Mouse (Mus musculus) forebrain, embryonic 13.5 days (tissue): ENCODE measurements around the gene Pdcd1lg2. TPM values are rescaled to one million over a fixed set of nuclear protein-coding genes. Genes with fewer than 3 reads are reported as not detected.

Source experiments
- ATAC-seq: fragments of 200-750 bp; cut with Nextera tagmentation; 2 replicates; pipeline ENCODE4 v1.8.0; 2017
- H3K27ac ChIP-seq: fragments of 300-500 bp; sonication (generic); 2 replicates; pipeline ENCODE4 v1.5.1; 2015; ENCODE audit warnings: inconsistent platforms, mild to moderate bottlenecking, moderate library complexity
- H3K27me3 ChIP-seq: fragments of 300-500 bp; sonication (generic); 2 replicates; pipeline ENCODE4 v1.6.1; 2015; ENCODE audit warnings: mild to moderate bottlenecking, inconsistent platforms
- H3K36me3 ChIP-seq: fragments of 300-500 bp; sonication (generic); 2 replicates; pipeline ENCODE4 v1.6.1; 2015; ENCODE audit warnings: mild to moderate bottlenecking, inconsistent platforms; ENCODE audit not compliant: poor library complexity, severe bottlenecking
- H3K4me1 ChIP-seq: fragments of 300-500 bp; sonication (generic); 2 replicates; pipeline ENCODE4 v1.6.1; 2015; ENCODE audit warnings: inconsistent platforms
- H3K4me2 ChIP-seq: fragments of 300-500 bp; sonication (generic); 2 replicates; pipeline ENCODE4 v1.6.1; 2015; ENCODE audit warnings: inconsistent platforms, mild to moderate bottlenecking, moderate library complexity
- H3K4me3 ChIP-seq: fragments of 300-500 bp; sonication (generic); 2 replicates; pipeline ENCODE4 v1.5.1; 2015; ENCODE audit warnings: mild to moderate bottlenecking, inconsistent platforms
- H3K9ac ChIP-seq: fragments of 300-500 bp; sonication (generic); 2 replicates; pipeline ENCODE4 v1.6.1; 2015; ENCODE audit warnings: mild to moderate bottlenecking, inconsistent platforms
- H3K9me3 ChIP-seq: fragments of 300-500 bp; sonication (generic); replicated peaks from 2 replicates; pipeline ENCODE4 v1.6.1; 2016; ENCODE audit warnings: inconsistent platforms
- WGBS: fragments of 180-500 bp; shearing (Covaris S2); methylation state at CpG from one replicate; pipeline ENCODE4 v1.1.7; 2015; 5-methylcytosine and 5-hydroxymethylcytosine counted together
- polyA plus RNA-seq: library from polyadenylated mRNA; unstranded; fragments of >200 nt; fragmentation: Nextera tagmentation; extraction: Ambion mirVana; gene quantifications from 2 replicates; pipeline ENCODE4 v1.2.1, GENCODE M21; 2015

The Pdcd1lg2 gene
- polyA plus RNA-seq, 1 experiment from 2014 or later, result not detected

DNA sequence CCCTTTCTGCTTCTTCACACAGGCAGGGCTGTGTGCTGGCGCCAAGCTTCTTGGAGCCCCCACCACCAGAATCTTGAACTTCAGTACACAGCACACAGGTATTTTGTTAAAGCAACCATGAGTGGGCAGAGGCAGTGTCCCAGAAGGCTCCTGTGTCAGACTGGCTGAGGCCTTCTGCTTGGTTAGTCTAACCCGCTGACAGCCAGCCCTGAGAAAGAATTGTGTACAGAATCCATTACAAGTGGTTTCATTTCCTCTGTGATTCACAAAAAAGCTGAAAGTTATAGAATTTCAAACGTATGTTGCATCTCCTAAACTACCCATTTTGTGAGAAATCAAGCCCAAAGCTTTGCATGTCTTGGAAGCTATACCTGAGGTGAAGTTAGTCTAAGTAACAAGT, 19.8 kb downstream of the Pdcd1lg2 start:
- Histone ChIP-seq H3K9ac (no peak overlapping the region), H3K9me3 (no peaks in the 10 kb centered on the region), H3K27me3 (no peaks in the 10 kb centered on the region), H3K27ac (no peak overlapping the region), H3K36me3 (no peaks in the 10 kb centered on the region), H3K4me1 (no peaks in the 10 kb centered on the region), H3K4me3 (no peak overlapping the region), H3K4me2 (no peak overlapping the region)
- no peak for ATAC-seq
- WGBS, result 90% methylated on average over 3 of the region's 3 CpGs

- H3K4me1 ChIP-seq, result no peaks in the 10 kb centered on the region
- H3K36me3 ChIP-seq, result no peaks in the 10 kb centered on the region
- no peaks in the 10 kb centered on the region for H3K27me3 ChIP-seq
- H3K27ac ChIP-seq, result no peak overlapping the region
- H3K9me3 ChIP-seq, result no peaks in the 10 kb centered on the region
- ATAC-seq, result no peak
- no peak overlapping the region for H3K4me2 ChIP-seq
- H3K9ac ChIP-seq, result no peak overlapping the region
- no peak overlapping the region for H3K4me3 ChIP-seq
- 79% methylated on average over 3 of the region's 3 CpGs for WGBS
These were observed 20.2 kb downstream of the Pdcd1lg2 start for GRCm38 (mm10) chr19:29430953-29431352.

GRCm38 (mm10) chr19:29436793-29437479, 26.2 kb downstream of the Pdcd1lg2 start:
- H3K9ac ChIP-seq, result no peak overlapping the region
- ATAC-seq, result no peak
- H3K4me1 ChIP-seq, result no peaks in the 10 kb centered on the region
- WGBS, result 87% methylated on average over 18 of the region's 18 CpGs
- no peaks in the 10 kb centered on the region for H3K27me3 ChIP-seq
- H3K4me3 ChIP-seq, result no peak overlapping the region
- no peak overlapping the region for H3K27ac ChIP-seq
- H3K4me2 ChIP-seq, result no peak overlapping the region
- no peaks in the 10 kb centered on the region for H3K36me3 ChIP-seq
- H3K9me3 ChIP-seq, result no peaks in the 10 kb centered on the region

- 90% methylated on average over 1 of the region's 1 CpGs for WGBS
- no peaks in the 10 kb centered on the region for H3K27me3 ChIP-seq
- no peak for ATAC-seq
These were observed 27.1 kb downstream of the Pdcd1lg2 start for GRCm38 (mm10) chr19:29437849-29438248.

DNA sequence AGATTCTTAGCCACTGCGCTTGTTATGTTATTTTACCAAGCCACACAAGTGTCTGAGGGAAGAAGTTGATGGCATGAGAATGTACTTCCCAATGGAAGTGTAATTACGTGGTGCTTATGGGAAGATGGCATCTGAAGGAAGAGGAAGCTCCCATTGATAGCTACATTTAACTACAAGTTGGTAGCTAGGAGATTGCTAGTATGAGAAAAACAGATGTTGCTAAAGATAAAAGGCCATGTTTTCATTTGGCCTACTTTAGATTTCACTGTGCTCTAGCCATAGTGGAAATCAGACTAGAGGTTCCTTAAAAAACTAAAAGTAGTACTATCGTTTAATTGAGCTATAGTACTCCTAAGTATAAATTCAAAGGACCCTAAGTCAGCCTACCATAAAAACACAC, 28.5 kb downstream of the Pdcd1lg2 start:
- WGBS, result 86% methylated on average over 3 of the region's 3 CpGs
- no peaks in the 10 kb centered on the region for H3K36me3 ChIP-seq
- no peak overlapping the region for H3K27ac ChIP-seq
- H3K27me3 ChIP-seq, result no peaks in the 10 kb centered on the region
- H3K4me3 ChIP-seq, result no peak overlapping the region
- no peak for ATAC-seq
- no peak overlapping the region for H3K4me2 ChIP-seq
- H3K9ac ChIP-seq, result no peak overlapping the region
- no peaks in the 10 kb centered on the region for H3K4me1 ChIP-seq
- H3K9me3 ChIP-seq, result no peaks in the 10 kb centered on the region

More at GRCm38 (mm10) chr19:29437849-29438248, 27.1 kb downstream of the Pdcd1lg2 start:
- Histone ChIP-seq H3K4me2 (no peak overlapping the region), H3K9ac (no peak overlapping the region), H3K36me3 (no peaks in the 10 kb centered on the region), H3K27ac (no peak overlapping the region), H3K9me3 (no peaks in the 10 kb centered on the region), H3K4me1 (no peaks in the 10 kb centered on the region), H3K4me3 (no peak overlapping the region)

DNA sequence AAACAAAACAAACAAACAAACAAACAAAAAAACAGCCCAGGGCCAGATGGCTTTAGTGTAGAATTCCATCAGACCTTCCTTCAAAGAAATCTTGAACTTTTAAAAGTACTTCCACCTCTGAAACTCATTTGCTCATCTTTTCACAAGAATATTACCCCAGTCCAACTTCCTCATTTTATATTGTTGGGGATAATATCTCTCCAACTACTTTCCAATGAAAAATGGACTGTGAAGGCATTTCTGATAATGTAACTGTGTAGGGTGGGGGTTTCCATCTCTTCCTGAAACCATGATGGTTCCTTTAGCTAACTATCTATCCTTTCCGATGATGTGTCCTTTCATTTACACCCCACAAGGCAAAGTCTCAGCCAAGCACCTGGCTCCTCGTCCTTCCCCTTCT, 31.8 kb downstream of the Pdcd1lg2 start:
- H3K27ac ChIP-seq, result no peak overlapping the region
- no peak overlapping the region for H3K9ac ChIP-seq
- no peaks in the 10 kb centered on the region for H3K27me3 ChIP-seq
- H3K4me2 ChIP-seq, result no peak overlapping the region
- no peak for ATAC-seq
- H3K4me3 ChIP-seq, result no peak overlapping the region
- H3K36me3 ChIP-seq, result no peaks in the 10 kb centered on the region
- no peaks in the 10 kb centered on the region; the same call in 1 of the 2 replicates for H3K9me3 ChIP-seq
- WGBS, result 82% methylated on average over 2 of the region's 2 CpGs
- no peaks in the 10 kb centered on the region for H3K4me1 ChIP-seq

- no peaks in the 10 kb centered on the region; the same call in 1 of the 2 replicates for H3K9me3 ChIP-seq
- H3K27me3 ChIP-seq, result no peaks in the 10 kb centered on the region
- H3K9ac ChIP-seq, result no peak overlapping the region
- H3K4me2 ChIP-seq, result no peak overlapping the region
- H3K27ac ChIP-seq, result no peak overlapping the region
- 87% methylated on average over 3 of the region's 3 CpGs for WGBS
- no peak for ATAC-seq
- no peaks in the 10 kb centered on the region for H3K4me1 ChIP-seq
- H3K36me3 ChIP-seq, result no peaks in the 10 kb centered on the region
- H3K4me3 ChIP-seq, result no peak overlapping the region
These were observed 33.6 kb downstream of the Pdcd1lg2 start for GRCm38 (mm10) chr19:29444364-29444763.

DNA sequence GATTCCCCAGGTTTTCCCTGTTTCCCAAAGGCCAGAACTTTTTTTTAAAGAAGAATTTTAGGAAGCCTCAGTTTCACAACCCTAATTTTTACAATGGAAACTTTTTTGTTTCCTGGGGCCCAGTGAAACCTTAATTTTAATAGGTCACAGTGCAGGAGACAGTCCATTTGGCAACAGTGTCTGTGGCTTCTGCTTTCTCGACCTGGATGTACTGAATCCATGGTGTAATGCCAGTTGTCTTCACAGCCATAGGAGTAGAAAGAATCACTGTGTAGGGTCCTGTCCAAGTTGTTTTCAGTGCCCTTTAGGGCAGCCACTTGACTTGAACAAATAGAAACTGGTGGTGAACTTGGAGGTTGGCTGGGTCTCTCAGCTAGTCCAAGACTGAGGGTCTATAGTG, 37.7 kb downstream of the Pdcd1lg2 start:
- 75% methylated on average over 1 of the region's 1 CpGs for WGBS
- Histone ChIP-seq H3K4me1 (no peaks in the 10 kb centered on the region), H3K9ac (no peak overlapping the region), H3K9me3 (no peaks in the 10 kb centered on the region; the same call in 1 of the 2 replicates), H3K4me3 (no peak overlapping the region), H3K27ac (no peak overlapping the region), H3K27me3 (no peaks in the 10 kb centered on the region), H3K4me2 (no peak overlapping the region), H3K36me3 (no peaks in the 10 kb centered on the region)
- ATAC-seq, result no peak

DNA sequence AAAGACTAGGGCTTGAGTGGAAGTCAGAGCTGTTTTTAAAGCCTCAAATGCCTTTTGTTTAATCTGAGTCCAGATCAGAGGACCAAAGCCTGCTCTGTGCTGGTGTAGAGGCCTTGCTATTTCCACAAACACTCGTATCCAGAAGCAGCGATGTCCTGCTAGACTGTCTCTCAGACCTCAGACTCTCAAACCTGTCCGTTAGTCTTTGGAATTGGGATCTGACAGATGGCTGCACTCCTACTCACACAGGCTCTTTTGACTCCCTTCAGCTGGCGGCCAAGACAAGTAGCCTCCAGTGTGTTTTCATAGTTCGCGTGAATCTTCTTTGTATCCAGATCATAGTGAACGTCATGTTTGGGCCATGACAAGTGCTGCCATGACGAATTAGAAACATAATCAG, 39.7 kb downstream of the Pdcd1lg2 start:
- Histone ChIP-seq H3K4me2 (no peak overlapping the region), H3K4me1 (no peaks in the 10 kb centered on the region), H3K36me3 (no peaks in the 10 kb centered on the region), H3K27ac (no peak overlapping the region), H3K9ac (no peak overlapping the region), H3K4me3 (no peak overlapping the region), H3K9me3 (no peaks in the 10 kb centered on the region; the same call in 1 of the 2 replicates), H3K27me3 (no peaks in the 10 kb centered on the region)
- no peak for ATAC-seq
- 90% methylated on average over 8 of the region's 8 CpGs for WGBS

GRCm38 (mm10) chr19:29454141-29454601, 43.5 kb downstream of the Pdcd1lg2 start:
- Histone ChIP-seq H3K4me1 (no peaks in the 10 kb centered on the region), H3K4me3 (no peak overlapping the region)
- ATAC-seq, result no peak

GRCm38 (mm10) chr19:29455156-29455555, 44.4 kb downstream of the Pdcd1lg2 start:
- no peak overlapping the region for H3K9ac ChIP-seq
- no peak for ATAC-seq
- no peaks in the 10 kb centered on the region for H3K27me3 ChIP-seq
- H3K27ac ChIP-seq, result no peak overlapping the region
- 84% methylated on average over 1 of the region's 1 CpGs for WGBS
- H3K4me2 ChIP-seq, result no peak overlapping the region
- no peak overlapping the region for H3K4me3 ChIP-seq
- no peaks in the 10 kb centered on the region for H3K4me1 ChIP-seq
- no peaks in the 10 kb centered on the region for H3K36me3 ChIP-seq
- no peaks in the 10 kb centered on the region for H3K9me3 ChIP-seq

More at GRCm38 (mm10) chr19:29454141-29454601, 43.5 kb downstream of the Pdcd1lg2 start:
- Histone ChIP-seq H3K9ac (no peak overlapping the region), H3K36me3 (no peaks in the 10 kb centered on the region), H3K27me3 (no peaks in the 10 kb centered on the region), H3K27ac (no peak overlapping the region), H3K4me2 (no peak overlapping the region), H3K9me3 (no peaks in the 10 kb centered on the region)
- 86% methylated on average over 10 of the region's 10 CpGs for WGBS

DNA sequence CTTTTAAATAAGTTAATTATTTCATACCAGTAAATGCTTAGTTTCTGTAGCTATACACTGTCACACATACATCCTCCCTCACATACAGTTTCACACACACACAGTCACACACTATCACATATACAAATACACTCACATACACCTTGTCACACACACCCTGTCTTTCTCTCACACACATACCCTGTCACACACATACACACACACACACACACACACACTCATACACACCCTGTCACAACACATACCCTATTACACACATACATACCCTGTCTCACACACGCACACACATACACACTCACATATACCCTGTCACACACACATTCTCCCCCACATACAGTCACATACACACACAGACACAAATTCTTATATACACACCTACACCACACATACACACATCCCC, 47.3 kb downstream of the Pdcd1lg2 start:
- Histone ChIP-seq H3K4me1 (no peaks in the 10 kb centered on the region), H3K4me2 (no peak overlapping the region), H3K9ac (no peak overlapping the region), H3K4me3 (no peak overlapping the region), H3K27me3 (no peaks in the 10 kb centered on the region), H3K36me3 (no peaks in the 10 kb centered on the region), H3K9me3 (no peaks in the 10 kb centered on the region), H3K27ac (no peak overlapping the region)
- 92% methylated on average over 1 of the region's 1 CpGs for WGBS
- ATAC-seq, result no peak

DNA sequence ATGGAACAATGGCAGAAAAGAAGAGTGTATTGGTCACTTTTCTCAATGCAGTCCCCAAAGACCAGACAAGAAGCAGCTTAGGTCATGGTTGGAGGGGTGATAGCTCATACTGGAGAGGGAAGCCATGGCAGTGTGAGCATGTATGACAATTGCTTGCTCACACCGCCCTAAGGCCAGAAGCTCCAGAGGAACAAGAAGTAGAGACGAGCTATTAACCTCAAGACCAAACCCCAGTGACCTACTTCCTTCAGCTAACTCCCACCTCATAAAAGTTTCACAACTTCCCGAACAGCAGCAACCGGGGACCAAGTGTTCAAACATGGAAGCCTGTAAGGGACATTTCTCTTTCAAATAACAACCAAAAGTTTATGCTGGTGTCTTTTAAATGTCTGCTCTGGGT, 51.7 kb downstream of the Pdcd1lg2 start:
- ATAC-seq, result no peak
- Histone ChIP-seq H3K4me1 (no peaks in the 10 kb centered on the region), H3K4me3 (no peak overlapping the region), H3K9me3 (no peaks in the 10 kb centered on the region; the same call in 1 of the 2 replicates), H3K27ac (no peak overlapping the region), H3K36me3 (no peaks in the 10 kb centered on the region), H3K4me2 (no peak overlapping the region), H3K27me3 (no peaks in the 10 kb centered on the region), H3K9ac (no peak overlapping the region)
- 85% methylated on average over 4 of the region's 4 CpGs for WGBS
